Mouse (Mus musculus) hindbrain, embryonic 13.5 days (tissue): ENCODE results near the gene Creb1. TPM values are rescaled to one million over a fixed set of nuclear protein-coding genes. Genes with fewer than 3 reads are reported as not detected.
"Not testable (repeated sequence)": the region's sequence is repeated elsewhere in the genome, so short reads cannot be mapped to it uniquely, and the experiment has no call there.

Source experiments
- ATAC-seq: fragments of 200-750 bp; cut with Nextera tagmentation; 2 replicates; pipeline ENCODE4 v1.8.0; 2017; ENCODE audit warnings: moderate TSS enrichment; ENCODE audit not compliant: low FRiP score
- H3K27ac ChIP-seq: fragments of 300-500 bp; sonication (generic); 2 replicates; pipeline ENCODE4 v1.5.1; 2015; ENCODE audit warnings: inconsistent platforms, mild to moderate bottlenecking, moderate library complexity
- H3K27me3 ChIP-seq: fragments of 300-500 bp; sonication (generic); 2 replicates; pipeline ENCODE4 v1.6.1; 2015; ENCODE audit warnings: mild to moderate bottlenecking, inconsistent platforms
- H3K36me3 ChIP-seq: fragments of 300-500 bp; sonication (generic); 2 replicates; pipeline ENCODE4 v1.6.1; 2015; ENCODE audit warnings: mild to moderate bottlenecking, inconsistent platforms
- H3K4me1 ChIP-seq: fragments of 300-500 bp; sonication (generic); replicated peaks from 2 replicates; pipeline ENCODE4 v1.6.1; 2015; ENCODE audit warnings: inconsistent platforms
- H3K4me2 ChIP-seq: fragments of 300-500 bp; sonication (generic); 2 replicates; pipeline ENCODE4 v1.6.1; 2015; ENCODE audit warnings: inconsistent platforms, mild to moderate bottlenecking, moderate library complexity
- H3K4me3 ChIP-seq: fragments of 300-500 bp; sonication (generic); 2 replicates; pipeline ENCODE4 v1.5.1; 2015; ENCODE audit warnings: mild to moderate bottlenecking, inconsistent platforms
- H3K9ac ChIP-seq: fragments of 300-500 bp; sonication (generic); 2 replicates; pipeline ENCODE4 v1.6.1; 2015; ENCODE audit warnings: mild to moderate bottlenecking, inconsistent platforms
- H3K9me3 ChIP-seq: fragments of 300-500 bp; sonication (generic); 2 replicates; pipeline ENCODE4 v1.6.1; 2016; ENCODE audit warnings: inconsistent platforms
- WGBS: fragments of 180-500 bp; shearing (Covaris S2); methylation state at CpG from one replicate; pipeline ENCODE4 v1.1.7; 2015; 5-methylcytosine and 5-hydroxymethylcytosine counted together
- polyA plus RNA-seq: library from polyadenylated mRNA; unstranded; fragments of >200 nt; fragmentation: Nextera tagmentation; extraction: Ambion mirVana; gene quantifications from 2 replicates; pipeline ENCODE4 v1.2.1, GENCODE M21; 2015

The Creb1 gene
- polyA plus RNA-seq, 1 experiment from 2014 or later: 35.5 TPM

DNA sequence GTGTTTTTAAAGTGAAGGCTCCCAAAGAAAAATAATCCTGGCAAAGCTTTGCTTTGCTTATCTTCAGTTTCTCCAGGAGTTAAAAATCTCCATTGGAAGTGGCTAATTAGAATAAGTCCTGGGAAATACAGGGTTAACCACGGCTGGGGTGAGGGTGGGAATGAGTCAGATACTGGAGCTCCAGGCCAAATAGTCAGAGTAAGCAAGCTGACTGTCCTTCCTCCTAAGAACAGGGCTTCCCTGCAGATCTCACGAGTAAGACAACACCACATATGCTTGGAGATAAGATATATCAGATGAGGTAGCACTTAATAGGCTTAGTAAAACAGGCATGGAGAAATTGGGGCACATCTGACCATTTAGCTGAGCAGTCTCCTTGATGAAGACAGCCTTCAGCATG is 19.5 kb downstream of the Creb1 start:
- Histone ChIP-seq H3K4me3 (no peak overlapping the region), H3K36me3 (peaks cover 22% of the 10 kb centered on the region), H3K4me2 (no peak overlapping the region), H3K27me3 (no peaks in the 10 kb centered on the region), H3K4me1 (no peaks in the 10 kb centered on the region), H3K27ac (no peak overlapping the region), H3K9me3 (no peaks in the 10 kb centered on the region), H3K9ac (no peak overlapping the region)
- no peak for ATAC-seq
- WGBS: 71% methylated on average over 2 of the region's 2 CpGs

DNA sequence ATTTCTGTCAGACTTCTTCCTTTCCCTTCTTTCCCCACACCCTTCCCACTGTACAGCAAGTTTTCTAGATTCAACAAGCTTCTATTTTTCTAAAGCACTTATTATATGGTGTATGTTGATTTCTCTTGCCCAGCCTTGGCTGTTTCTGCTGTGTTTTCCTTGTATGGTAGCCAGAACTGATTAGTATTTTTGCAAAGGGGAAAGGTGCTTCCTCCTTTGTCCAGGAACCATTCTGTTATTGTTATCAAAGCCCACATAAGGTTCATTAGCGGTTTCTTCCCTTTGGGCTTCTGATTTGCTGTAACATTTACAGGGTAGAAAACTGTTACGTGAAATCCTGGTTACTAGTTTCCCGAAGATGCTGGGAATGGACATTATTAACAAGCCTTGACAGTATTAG is 27.7 kb downstream of the Creb1 start:
- Histone ChIP-seq H3K4me2 (no peak overlapping the region), H3K9me3 (no peaks in the 10 kb centered on the region), H3K27me3 (no peaks in the 10 kb centered on the region), H3K4me3 (no peak overlapping the region), H3K4me1 (no peaks in the 10 kb centered on the region), H3K27ac (no peak overlapping the region), H3K9ac (no peak overlapping the region), H3K36me3 (peaks cover 39% of the 10 kb centered on the region)
- ATAC-seq: no peak
- 95% methylated on average over 3 of the region's 3 CpGs for WGBS

DNA sequence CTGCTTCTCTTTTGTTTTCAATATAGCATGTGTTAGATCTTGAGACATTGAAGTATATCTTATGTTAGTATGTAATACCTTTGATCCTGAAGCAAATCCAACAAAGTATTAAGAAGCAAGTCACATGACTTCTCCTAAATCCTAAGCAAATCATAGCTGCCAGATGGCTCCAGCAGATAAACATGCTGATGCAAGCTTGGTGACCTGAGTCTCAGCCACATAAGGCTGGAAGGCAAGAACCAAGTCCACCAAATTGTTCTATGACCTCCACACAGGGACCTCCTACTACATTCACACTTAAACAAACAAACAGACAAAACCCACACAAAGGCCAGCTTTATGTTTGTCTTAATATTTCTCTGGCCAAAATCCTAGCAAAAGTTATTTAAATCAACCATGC is 35.8 kb downstream of the Creb1 start:
- H3K27me3 ChIP-seq: no peaks in the 10 kb centered on the region
- peaks cover 47% of the 10 kb centered on the region for H3K36me3 ChIP-seq
- H3K4me2 ChIP-seq: no peak overlapping the region
- no peaks in the 10 kb centered on the region for H3K9me3 ChIP-seq
- no peak overlapping the region for H3K4me3 ChIP-seq
- H3K9ac ChIP-seq: no peak overlapping the region
- no peak for ATAC-seq
- H3K4me1 ChIP-seq: no peaks in the 10 kb centered on the region
- H3K27ac ChIP-seq: no peak overlapping the region

DNA sequence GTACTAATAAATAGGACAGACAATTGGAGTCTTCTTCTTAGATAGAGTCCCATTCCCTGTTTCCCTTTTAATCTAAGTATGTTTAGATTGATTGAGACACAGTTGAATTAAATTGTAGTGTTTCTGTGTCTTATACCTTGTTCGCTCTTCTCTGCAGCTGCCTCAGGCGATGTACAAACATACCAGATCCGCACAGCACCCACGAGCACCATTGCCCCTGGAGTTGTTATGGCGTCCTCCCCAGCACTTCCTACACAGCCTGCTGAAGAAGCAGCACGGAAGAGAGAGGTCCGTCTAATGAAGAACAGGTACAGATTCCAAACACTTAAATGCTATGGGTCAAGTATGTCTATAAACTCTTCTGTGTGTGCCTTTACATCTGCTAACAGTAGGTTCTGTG is 43.6 kb downstream of the Creb1 start:
- H3K36me3 ChIP-seq: peaks cover 46% of the 10 kb centered on the region
- ATAC-seq: no peak
- 89% methylated on average over 7 of the region's 7 CpGs for WGBS

DNA sequence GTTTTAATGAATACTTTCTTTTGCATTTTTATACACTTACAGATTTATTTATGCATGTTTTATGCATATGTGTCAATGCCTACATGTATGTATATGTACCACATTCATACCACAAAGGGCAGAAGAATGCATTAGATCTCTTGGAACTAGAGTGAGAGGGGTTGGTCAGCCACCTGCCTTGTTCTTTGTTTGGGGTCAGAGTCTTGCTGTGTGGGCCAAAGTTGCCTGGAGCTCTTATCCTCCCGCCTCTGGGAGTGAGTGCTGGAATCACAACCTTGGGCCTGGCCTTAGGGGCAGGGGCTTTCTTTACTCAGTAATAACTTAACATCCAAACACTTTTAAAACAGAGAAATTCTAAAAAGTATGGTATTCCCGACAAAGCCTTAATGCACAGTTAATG is 44.3 kb downstream of the Creb1 start:
- no peak overlapping the region for H3K27ac ChIP-seq
- H3K9me3 ChIP-seq: no peaks in the 10 kb centered on the region
- no peaks in the 10 kb centered on the region for H3K27me3 ChIP-seq
- WGBS: 64% methylated on average over 2 of the region's 2 CpGs
- H3K36me3 ChIP-seq: peaks cover 53% of the 10 kb centered on the region
- no peak overlapping the region for H3K4me3 ChIP-seq
- no peak for ATAC-seq
- no peak overlapping the region for H3K9ac ChIP-seq
- no peak overlapping the region for H3K4me2 ChIP-seq
- no peaks in the 10 kb centered on the region for H3K4me1 ChIP-seq

More for the DNA sequence above, 43.6 kb downstream of the Creb1 start:
- Histone ChIP-seq H3K27me3 (no peaks in the 10 kb centered on the region), H3K9me3 (no peaks in the 10 kb centered on the region), H3K4me3 (no peak overlapping the region), H3K4me2 (no peak overlapping the region), H3K9ac (no peak overlapping the region), H3K4me1 (no peaks in the 10 kb centered on the region), H3K27ac (no peak overlapping the region)

DNA sequence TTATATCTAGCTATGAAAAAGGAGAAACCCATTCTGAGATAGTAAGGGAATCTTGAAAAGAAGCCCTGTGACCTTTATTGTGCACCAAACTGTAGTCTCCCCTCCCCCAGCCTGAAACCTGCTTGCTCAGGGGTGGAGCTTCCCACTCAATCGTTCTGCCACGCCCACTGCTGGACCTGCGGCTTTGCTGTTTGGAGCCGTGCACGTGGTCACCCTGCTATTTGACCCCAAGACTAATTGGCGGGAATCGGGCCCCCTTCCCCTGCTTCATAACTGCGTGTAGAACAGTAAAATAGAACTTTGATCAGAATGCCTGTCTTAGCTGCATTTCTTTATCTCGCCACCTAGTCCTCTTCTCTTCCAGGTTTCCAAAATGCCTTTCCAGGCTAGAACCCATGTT is 45.5 kb downstream of the Creb1 start:
- not testable (repeated sequence) for H3K4me1 ChIP-seq, H3K27ac ChIP-seq, H3K9me3 ChIP-seq, H3K4me2 ChIP-seq, ATAC-seq, H3K9ac ChIP-seq, H3K4me3 ChIP-seq, H3K27me3 ChIP-seq
- H3K36me3 ChIP-seq: peaks cover 54% of the 10 kb centered on the region
- 35% methylated on average over 9 of the region's 9 CpGs for WGBS

DNA sequence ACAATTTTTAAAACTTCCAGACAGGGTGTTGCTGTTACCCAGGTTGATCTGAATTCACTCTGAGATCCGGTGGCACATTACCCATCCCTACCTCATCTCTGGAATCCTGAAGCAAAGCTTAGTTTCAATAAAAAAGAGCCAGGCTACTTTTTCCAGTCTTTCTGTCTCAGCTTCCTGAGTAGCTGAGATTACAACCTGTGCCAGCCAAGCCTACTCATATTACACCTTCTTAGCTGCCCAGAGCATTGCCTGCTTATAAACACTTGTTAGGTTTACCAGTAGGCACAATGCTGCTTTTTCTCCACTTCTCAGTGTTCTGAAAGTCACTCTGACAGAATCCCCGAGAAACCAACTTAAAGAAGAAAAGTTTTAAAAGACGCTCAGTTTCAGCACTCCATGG is 46.4 kb downstream of the Creb1 start:
- WGBS: 96% methylated on average over 3 of the region's 3 CpGs
- peaks cover 51% of the 10 kb centered on the region for H3K36me3 ChIP-seq

DNA sequence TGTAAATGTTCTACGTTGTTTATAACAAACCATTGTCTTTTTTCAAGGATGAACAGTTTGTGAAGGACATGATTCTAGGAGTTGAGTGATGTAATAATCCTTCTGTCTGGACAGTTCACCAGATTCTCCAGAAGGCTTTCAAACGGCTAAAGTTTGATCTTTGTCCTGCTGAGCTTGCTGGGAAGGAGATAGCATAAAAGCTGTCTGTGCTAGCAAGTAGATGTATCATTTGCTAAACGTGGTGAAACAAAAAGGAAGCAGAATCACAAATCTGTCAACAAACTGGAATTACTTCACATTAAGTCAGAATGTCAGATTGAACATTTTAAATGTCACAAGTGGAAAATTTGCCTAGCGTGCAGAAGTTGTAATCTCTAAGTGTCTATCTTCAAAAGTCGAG is 66.5 kb downstream of the Creb1 start:
- Histone ChIP-seq H3K27me3 (no peaks in the 10 kb centered on the region), H3K36me3 (peaks cover 28% of the 10 kb centered on the region), H3K4me1 (no peaks in the 10 kb centered on the region), H3K27ac (no peak overlapping the region), H3K4me2 (no peak overlapping the region), H3K4me3 (no peak overlapping the region), H3K9ac (no peak overlapping the region), H3K9me3 (no peaks in the 10 kb centered on the region)
- ATAC-seq: no peak
- 74% methylated on average over 5 of the region's 5 CpGs for WGBS

More for the DNA sequence above, 46.4 kb downstream of the Creb1 start:
- no peaks in the 10 kb centered on the region for H3K27me3 ChIP-seq
- no peak overlapping the region for H3K27ac ChIP-seq
- no peak overlapping the region for H3K4me3 ChIP-seq
- no peaks in the 10 kb centered on the region for H3K9me3 ChIP-seq
- no peak overlapping the region for H3K9ac ChIP-seq
- ATAC-seq: no peak
- no peak overlapping the region for H3K4me2 ChIP-seq
- no peaks in the 10 kb centered on the region for H3K4me1 ChIP-seq

DNA sequence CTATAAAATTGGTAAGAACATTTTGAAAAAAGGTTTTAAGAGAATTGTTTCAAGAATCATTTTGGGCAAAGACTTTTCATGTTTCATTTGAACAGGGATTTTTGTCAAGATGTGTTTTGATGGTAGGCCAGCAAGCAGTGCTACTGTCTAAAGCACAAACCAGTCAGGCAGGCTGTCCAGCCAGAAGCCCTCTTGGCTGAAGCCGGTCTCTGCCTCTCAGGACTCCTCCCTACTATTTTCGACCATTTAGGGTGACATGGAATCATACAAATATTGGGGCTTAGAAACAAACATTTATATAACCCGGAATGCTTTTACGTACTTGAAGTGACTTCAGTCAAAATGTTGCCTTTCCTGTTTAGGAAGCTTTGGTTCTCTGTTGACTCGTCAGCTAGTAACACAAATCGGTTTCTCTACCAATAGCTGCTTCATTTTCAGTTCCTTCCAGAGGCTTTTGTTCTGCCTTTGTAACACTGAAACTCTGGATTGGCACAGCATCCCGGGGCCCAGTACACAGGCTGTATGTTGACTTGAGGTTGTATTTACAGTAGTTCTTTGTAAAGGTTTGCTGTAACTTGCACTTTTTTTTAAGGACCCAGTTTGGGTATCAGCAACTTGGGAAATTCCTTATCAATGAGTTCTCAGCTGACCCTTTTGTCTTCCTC is 68.1 kb downstream of the Creb1 start:
- no peaks in the 10 kb centered on the region; the same call in 1 of the 2 replicates for H3K4me1 ChIP-seq
- H3K36me3 ChIP-seq: peaks cover 29% of the 10 kb centered on the region
- no peaks in the 10 kb centered on the region for H3K9me3 ChIP-seq
- no peak overlapping the region for H3K27ac ChIP-seq
- no peak overlapping the region for H3K4me3 ChIP-seq
- H3K27me3 ChIP-seq: no peaks in the 10 kb centered on the region
- H3K4me2 ChIP-seq: no peak overlapping the region
- no peak for ATAC-seq
- WGBS: 90% methylated on average over 7 of the region's 7 CpGs
- no peak overlapping the region for H3K9ac ChIP-seq

DNA sequence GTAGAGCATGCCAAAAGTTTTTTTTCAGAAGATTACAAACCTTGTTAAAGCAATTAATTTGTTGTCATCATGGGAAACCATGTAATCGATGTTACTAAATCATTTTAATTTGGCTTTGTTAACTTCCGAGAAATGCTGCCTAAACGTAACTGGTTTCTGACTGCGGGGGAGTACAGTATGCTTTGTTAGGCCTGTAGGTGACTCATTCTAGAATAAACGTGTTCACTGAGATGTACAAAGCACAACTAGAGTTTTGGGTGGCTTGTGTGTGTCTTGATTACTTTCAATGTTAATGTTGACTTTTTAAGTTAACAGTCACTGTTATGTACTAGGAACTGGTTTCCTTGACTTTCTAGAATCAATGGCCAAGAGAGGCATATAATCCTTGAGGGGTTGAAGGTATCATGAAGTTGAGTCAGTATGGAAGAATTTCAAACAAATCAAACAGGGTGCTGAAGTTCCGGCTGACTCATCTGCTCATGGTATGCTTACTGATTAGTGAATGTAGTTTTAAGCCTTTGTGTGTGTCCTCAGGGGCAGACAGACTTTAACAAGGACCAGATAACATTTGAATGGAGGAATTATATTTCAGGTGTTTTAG is 68.9 kb downstream of the Creb1 start:
- H3K9me3 ChIP-seq: no peaks in the 10 kb centered on the region
- H3K4me2 ChIP-seq: no peak overlapping the region
- no peaks in the 10 kb centered on the region for H3K27me3 ChIP-seq
- ATAC-seq: no peak
- no peak overlapping the region for H3K4me3 ChIP-seq
- H3K36me3 ChIP-seq: peaks cover 31% of the 10 kb centered on the region
- no peak overlapping the region for H3K27ac ChIP-seq
- H3K9ac ChIP-seq: no peak overlapping the region
- H3K4me1 ChIP-seq: no peaks in the 10 kb centered on the region; the same call in 1 of the 2 replicates
- 93% methylated on average over 6 of the region's 6 CpGs for WGBS

DNA sequence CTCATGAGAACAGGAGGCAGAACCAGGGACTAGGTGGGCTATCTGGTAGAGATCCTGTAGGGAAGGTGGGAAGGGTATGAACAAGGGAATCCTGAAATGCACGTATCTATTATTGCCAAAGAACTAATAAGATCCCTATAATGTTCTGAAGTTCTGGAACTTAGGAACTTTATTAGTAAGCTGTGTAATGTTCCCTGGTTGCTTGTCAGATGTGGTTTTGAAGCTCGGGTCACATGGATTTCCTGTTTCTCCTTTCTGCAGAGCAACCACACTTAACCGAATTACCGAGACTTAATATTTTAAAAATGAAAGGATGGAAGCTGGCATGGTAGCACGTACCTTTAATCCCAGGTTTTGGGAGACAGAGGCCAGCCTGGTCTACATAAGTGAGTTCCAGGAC is 70.9 kb downstream of the Creb1 start:
- Histone ChIP-seq H3K4me2 (no peak overlapping the region), H3K9ac (no peak overlapping the region), H3K9me3 (no peaks in the 10 kb centered on the region), H3K27ac (no peak overlapping the region), H3K4me3 (no peak overlapping the region), H3K4me1 (no peaks in the 10 kb centered on the region; the same call in 1 of the 2 replicates), H3K27me3 (no peaks in the 10 kb centered on the region), H3K36me3 (peaks cover 35% of the 10 kb centered on the region)
- no peak for ATAC-seq
- 96% methylated on average over 5 of the region's 5 CpGs for WGBS

DNA sequence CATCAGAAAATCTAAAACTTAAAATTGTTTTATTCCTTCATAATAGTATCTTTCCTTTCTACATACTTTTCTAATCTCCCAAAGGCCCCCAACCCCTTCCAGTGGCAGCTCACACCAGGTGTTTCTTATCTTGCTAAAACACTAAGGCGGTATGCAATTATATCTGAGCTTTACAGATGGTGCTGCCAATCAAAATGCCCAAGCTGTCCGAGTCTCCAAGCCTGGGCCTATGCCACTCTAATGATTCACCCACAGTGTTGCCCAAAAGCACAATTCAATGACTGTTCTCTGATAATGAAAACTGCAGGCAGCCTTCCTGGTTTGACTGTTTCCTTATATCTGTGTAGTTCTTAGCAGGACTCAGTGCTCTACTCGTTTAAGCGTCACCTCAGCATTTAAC is 76.7 kb downstream of the Creb1 start:
- WGBS: 87% methylated on average over 4 of the region's 4 CpGs
- peaks cover 43% of the 10 kb centered on the region for H3K36me3 ChIP-seq
- H3K9ac ChIP-seq: no peak overlapping the region
- no peak overlapping the region for H3K4me3 ChIP-seq
- no peaks in the 10 kb centered on the region for H3K27me3 ChIP-seq
- H3K27ac ChIP-seq: no peak overlapping the region
- H3K4me1 ChIP-seq: no peaks in the 10 kb centered on the region; the same call in 1 of the 2 replicates
- no peak overlapping the region for H3K4me2 ChIP-seq
- no peaks in the 10 kb centered on the region for H3K9me3 ChIP-seq
- no peak for ATAC-seq

DNA sequence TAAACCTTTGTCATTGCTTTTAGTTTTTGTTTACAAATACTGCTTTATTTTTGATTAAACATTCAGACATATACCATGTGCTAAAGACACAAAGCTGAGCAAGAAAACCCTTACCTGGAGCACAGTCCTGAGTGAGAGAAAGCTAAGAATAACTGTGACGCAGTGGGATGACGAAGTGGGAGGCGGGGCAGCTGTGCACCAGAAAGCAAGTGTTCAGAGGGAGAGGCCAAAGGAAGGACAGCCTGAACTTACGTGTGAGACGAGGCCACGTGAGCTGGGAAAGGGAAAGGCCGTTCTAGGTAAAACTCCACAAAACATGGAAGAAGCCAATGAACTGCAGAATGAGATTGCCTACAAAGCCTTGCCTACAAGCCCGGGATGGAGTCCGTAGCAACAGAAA is 77.5 kb downstream of the Creb1 start:
- no peak overlapping the region for H3K4me3 ChIP-seq
- no peak overlapping the region for H3K4me2 ChIP-seq
- H3K9me3 ChIP-seq: no peaks in the 10 kb centered on the region
- WGBS: 87% methylated on average over 9 of the region's 9 CpGs
- H3K9ac ChIP-seq: no peak overlapping the region
- H3K27ac ChIP-seq: no peak overlapping the region
- peaks cover under 1% of the 10 kb centered on the region for H3K4me1 ChIP-seq
- no peaks in the 10 kb centered on the region for H3K27me3 ChIP-seq
- ATAC-seq: no peak
- peaks cover 43% of the 10 kb centered on the region for H3K36me3 ChIP-seq
